Mouse (Mus musculus) gastrocnemius, postnatal 14 days (tissue): ENCODE measurements around the gene Ak2. TPM values are rescaled to one million over a fixed set of nuclear protein-coding genes. Genes with fewer than 3 reads are reported as not detected.
A peak's percentile ranks its signal among the peaks of the same experiment; 100 is the strongest.

Experiments
- DNase-seq: peaks from one replicate; pipeline ENCODE4 v3.0.0; 2021; ENCODE audit warnings: mixed read lengths
- intact Hi-C: fragments of 180-260 bp; cut with DNase I; formaldehyde crosslinking; loops from one replicate; pipeline ENCODE4 v1.15.1; 2025; ENCODE audit warnings: low total_unique reads
- total RNA-seq, 2 experiments: library from RNA; stranded (reverse); gene quantifications; 2 replicates each; pipeline ENCODE4 v1.2.3; 2021

Gene Ak2
- total RNA-seq, 2 experiments from 2014 or later = 43.4 to 46.2 TPM

- intact Hi-C loops = loop anchor here (10.0 kb wide), 1 partner anchor 646 kb away; the partner anchor contains the start of gene Txlna
- no peak for DNase-seq
These were observed 6.6 kb downstream of the Ak2 start for GRCm38 (mm10) chr4:128998401-128998800.

GRCm38 (mm10) chr4:129000786-129001185, 9.0 kb downstream of the Ak2 start:
- no peak for DNase-seq
- intact Hi-C loops = no loop called here

GRCm38 (mm10) chr4:129003720-129004119, 12.0 kb downstream of the Ak2 start:
- intact Hi-C loops = no loop called here
- DNase-seq = no peak

- intact Hi-C loops = no loop called here
- no peak for DNase-seq
These were observed 16.3 kb downstream of the Ak2 start for GRCm38 (mm10) chr4:129008006-129008519.

GRCm38 (mm10) chr4:129008672-129009071, 16.9 kb downstream of the Ak2 start:
- DNase-seq = no peak
- intact Hi-C loops = no loop called here

- intact Hi-C loops = no loop called here
These were observed 17.8 kb downstream of the Ak2 start for GRCm38 (mm10) chr4:129009521-129009920.

GRCm38 (mm10) chr4:129011604-129012121, 19.9 kb downstream of the Ak2 start:
- intact Hi-C loops = no loop called here
- DNase-seq = peak; percentile 66

More at GRCm38 (mm10) chr4:129009521-129009920, 17.8 kb downstream of the Ak2 start:
- DNase-seq = no peak

- no peak for DNase-seq
- intact Hi-C loops = no loop called here
These were observed 21.6 kb downstream of the Ak2 start for GRCm38 (mm10) chr4:129013151-129013864.

GRCm38 (mm10) chr4:129016329-129016728, 24.6 kb downstream of the Ak2 start:
- DNase-seq = no peak
- intact Hi-C loops = no loop called here

GRCm38 (mm10) chr4:129017150-129017549, 25.4 kb downstream of the Ak2 start:
- intact Hi-C loops = no loop called here
- no peak for DNase-seq

GRCm38 (mm10) chr4:129018788-129019435, 27.2 kb downstream of the Ak2 start:
- no peak for DNase-seq
- intact Hi-C loops = no loop called here

GRCm38 (mm10) chr4:129019788-129020187, 28.0 kb downstream of the Ak2 start:
- no peak for DNase-seq
- intact Hi-C loops = no loop called here

- intact Hi-C loops = no loop called here
- DNase-seq = peak; percentile 94
These were observed 28.7 kb downstream of the Ak2 start for GRCm38 (mm10) chr4:129020454-129020853.

GRCm38 (mm10) chr4:129021426-129021825, 29.7 kb downstream of the Ak2 start:
- DNase-seq = no peak
- intact Hi-C loops = no loop called here

- no peak for DNase-seq
These were observed 30.1 kb downstream of the Ak2 start for GRCm38 (mm10) chr4:129021886-129022285.

GRCm38 (mm10) chr4:129023884-129024283, 32.1 kb downstream of the Ak2 start:
- intact Hi-C loops = no loop called here
- DNase-seq = no peak

More at GRCm38 (mm10) chr4:129021886-129022285, 30.1 kb downstream of the Ak2 start:
- intact Hi-C loops = no loop called here

- intact Hi-C loops = no loop called here
- no peak for DNase-seq
These were observed 33.0 kb downstream of the Ak2 start for GRCm38 (mm10) chr4:129024775-129025174.

GRCm38 (mm10) chr4:129025707-129026106, 33.9 kb downstream of the Ak2 start:
- DNase-seq = no peak
- intact Hi-C loops = no loop called here

- no peak for DNase-seq
These were observed 39.0 kb downstream of the Ak2 start for GRCm38 (mm10) chr4:129030746-129031145.

GRCm38 (mm10) chr4:129031408-129031965, 39.7 kb downstream of the Ak2 start:
- intact Hi-C loops = no loop called here
- no peak for DNase-seq

More at GRCm38 (mm10) chr4:129030746-129031145, 39.0 kb downstream of the Ak2 start:
- intact Hi-C loops = no loop called here
